Mouse (Mus musculus): ENCODE measurements around the gene Dhh. TPM values are rescaled to one million over a fixed set of nuclear protein-coding genes. Genes with fewer than 3 reads are reported as not detected.
"Not testable (repeated sequence)": the region's sequence is repeated elsewhere in the genome, so short reads cannot be mapped to it uniquely, and the experiment has no call there.

The Dhh gene
- 1 to 10 TPM in 1 of 2 experiments, under 1 TPM in 1; 0.75 to 1.5 TPM for total RNA-seq (2021)
- long read RNA-seq, experiment 1, full-length matches to known transcripts, result 2 of 3 reads
- long read RNA-seq, experiment 1, partial matches to known transcripts, result 0 of 3 reads
- long read RNA-seq, experiment 1, other reads (novel, unspliced or antisense), result 1 of 3 reads
- long read RNA-seq, experiment 2, full-length matches to known transcripts, result 2 of 2 reads
- long read RNA-seq, experiment 2, partial matches to known transcripts, result 0 of 2 reads
- long read RNA-seq, experiment 2, other reads (novel, unspliced or antisense), result 0 of 2 reads

DNA sequence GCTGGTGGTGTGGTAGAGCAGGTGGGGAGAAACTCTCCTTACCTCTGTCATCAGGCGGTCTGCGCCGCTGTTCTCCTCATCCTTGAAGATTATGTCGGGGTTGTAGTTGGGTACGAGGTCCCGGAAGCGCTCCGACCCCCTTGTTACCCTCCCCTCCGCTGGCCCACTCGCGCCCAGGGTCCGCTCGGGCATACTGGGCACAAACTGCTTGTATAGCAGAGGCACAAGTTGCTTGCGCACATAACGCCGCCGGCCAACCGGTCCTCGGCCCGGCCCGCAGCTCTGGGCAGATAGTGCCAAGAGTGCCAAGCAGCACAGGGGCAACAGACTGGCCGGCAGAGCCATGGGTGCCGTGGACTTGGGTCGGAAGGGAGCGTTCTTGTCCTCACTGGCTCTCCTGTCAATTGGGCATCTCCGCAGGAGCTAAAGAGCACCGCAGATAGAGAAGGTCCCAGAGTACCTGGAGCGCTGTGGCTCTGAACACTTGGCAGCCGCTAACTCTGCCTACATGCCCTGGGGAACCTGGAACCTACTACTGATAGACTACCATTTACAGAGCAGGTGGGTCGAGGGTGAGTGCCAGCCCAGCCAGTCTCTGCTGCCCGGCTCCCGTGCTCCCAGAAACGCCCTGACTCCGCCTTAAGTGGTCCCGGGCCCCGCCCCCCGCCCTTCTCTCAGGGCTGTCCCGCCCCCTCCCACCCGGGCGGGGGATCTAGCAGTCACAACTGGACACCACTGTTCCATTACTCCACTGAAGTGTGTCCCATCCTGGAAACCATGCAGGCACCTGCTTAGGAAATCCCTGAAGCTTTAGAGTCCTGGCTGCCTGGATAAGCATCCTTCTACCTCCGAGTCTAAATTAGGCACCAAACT, at the start of gene Dhh:
TSS of gene Dhh (minus strand) at position 613 of the 873 bp plus-strand sequence.
- DNase-seq (ENCODE audit: low spot score), result no peak

DNA sequence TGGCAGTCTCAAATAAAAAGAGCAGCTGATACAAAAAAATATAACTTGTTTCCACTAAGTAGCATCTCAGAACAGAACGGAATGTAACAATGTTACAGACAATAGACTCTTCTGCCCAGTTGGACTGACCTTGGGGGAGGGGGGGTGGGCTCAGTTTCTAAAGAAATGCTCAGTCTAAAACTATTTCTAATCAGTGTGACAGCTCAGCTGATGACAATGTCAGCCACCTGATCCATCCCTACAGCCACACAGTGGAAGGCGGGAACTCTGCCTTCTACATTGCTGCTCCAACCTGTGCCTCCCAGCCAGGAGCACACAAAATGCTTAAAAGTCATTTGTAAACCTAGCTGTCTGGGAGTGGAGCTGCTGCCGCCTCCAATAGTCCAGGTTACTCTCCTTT, 49.5 kb upstream of the Dhh start:
- no peak for DNase-seq (ENCODE audit: low spot score)

DNA sequence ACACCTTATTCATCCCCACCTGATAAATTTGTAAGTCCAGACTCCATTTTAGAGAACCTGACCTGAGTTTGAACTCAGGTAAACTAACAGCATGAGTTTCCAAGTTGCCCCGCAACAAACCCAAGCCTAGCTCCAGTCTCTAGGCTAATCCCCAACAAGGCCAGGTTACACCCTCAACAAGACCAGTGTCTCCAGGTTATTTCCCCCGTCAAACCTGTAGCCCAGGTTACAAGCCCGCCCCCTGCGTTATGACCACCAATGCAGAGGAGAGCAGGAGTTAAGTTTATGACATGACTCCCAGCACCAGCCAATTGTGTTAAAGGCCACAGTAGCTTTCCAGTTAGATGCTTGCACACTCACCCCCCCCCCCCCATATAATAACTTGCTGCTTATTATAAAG, 44.8 kb upstream of the Dhh start:
- DNase-seq (ENCODE audit: low spot score), result no peak

DNA sequence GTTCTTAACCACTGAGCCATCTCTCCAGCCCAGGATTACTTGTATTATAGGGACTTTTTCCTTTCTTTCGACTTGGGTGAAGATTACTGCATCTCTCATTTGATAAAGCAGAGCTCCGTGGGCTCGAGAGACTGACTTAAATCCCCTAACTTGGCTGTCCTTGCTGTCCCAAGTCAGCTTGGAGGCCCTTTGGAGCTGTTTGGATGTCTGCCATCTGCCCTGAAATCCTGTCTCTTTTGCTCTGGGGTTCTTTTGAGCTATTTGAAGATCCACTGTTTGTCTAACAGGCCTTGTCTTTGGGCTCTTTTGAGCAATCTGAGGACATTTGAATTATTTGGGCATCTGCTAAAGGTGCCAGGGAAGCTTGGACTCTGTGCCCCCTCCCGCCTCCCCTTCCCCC, 43.7 kb upstream of the Dhh start:
- DNase-seq (ENCODE audit: low spot score), result no peak

DNA sequence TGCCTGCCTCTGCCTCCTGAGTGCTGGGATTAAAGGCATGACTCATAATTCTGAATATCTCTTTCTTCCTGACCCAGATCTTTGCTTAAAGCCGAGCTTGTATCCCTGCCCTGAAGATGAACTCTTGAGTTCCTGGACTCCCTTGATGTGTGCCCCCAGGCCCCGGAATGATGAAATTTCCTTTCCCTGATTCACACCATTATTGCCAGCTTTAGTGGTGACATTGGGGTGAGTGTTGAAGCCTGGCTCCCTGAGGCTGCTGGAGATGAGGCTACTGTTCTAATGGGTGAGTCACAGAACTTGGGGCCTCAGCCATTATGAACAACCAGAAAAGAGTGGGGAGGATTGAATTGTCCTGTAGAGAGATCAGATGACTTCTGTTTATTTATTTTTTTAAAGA, 43.2 kb upstream of the Dhh start:
- DNase-seq (ENCODE audit: low spot score), result no peak

DNA sequence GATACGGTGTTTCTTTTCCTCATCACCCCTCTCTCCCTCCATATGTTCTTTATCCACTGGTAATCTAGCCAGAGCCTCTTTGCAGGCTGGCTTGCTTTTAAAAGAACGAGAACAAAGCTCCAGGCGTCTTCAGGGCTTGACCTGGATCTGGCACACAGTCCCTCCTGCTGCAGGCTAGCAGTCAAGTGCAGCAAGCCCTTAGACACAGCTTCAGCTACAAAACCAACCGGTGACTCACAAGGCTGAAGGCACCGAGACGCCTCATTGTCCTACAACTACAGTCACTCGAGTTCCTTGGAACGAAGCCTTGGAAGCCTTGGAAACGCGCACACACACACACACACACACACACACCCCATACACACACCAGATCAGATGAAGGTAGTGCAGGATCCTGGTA, 42.5 kb upstream of the Dhh start:
- DNase-seq (ENCODE audit: low spot score), result no peak

DNA sequence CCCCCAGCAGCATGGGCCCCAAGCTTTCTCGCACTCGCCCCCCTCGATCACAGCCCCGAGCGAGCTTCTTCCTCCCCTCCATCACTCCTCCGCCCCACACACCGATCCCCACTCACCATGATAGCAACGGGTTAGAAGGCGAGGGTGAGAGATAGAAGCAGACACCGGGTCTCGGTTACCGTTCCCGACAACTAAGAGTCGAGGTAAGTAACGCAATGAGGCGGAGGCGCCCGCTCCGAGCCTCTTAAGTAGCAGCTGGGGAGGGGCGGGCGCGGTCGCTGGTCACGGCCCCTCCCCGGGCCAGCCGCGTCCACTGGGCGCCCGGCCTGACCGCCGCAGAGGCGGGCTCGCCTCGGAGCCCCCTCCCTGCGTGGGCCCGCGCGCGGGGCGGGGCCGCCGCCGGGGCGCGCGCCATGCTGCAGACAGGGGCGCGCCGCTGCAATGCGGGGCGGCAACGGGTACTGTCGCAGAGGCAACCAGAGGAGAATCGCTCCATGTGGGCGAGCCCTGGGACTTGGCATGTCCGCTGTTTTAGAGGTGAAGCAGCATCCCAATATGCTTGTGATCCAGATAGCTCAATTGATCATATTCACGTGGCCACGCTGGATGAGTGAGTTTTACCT, 36.0 kb upstream of the Dhh start, which contains the start of gene Tuba1b:
TSS of gene Tuba1b (minus strand) at position 349 of the 623 bp plus-strand sequence.
- DNase-seq (ENCODE audit: low spot score), result peak; percentile 84

DNA sequence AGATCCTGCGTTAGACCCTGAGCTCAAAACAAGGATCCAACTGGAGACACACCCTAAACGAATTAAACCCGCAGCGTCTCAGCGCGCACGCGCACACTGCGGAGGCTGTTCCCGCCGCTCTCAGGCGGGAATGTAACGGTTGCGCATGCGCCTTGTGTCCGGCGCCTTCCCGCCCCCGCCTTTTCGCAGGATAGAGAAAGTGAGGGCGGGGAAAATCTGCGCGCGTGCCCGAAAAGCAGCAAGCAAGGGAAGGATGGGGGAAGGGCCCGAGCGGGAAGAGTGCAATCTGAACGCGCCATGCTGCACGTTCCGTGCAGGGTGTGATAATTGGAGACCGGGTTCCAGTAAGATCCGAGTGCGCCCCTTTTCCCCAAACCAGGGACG, 35.5 kb upstream of the Dhh start:
- DNase-seq (ENCODE audit: low spot score), result peak; percentile 92

DNA sequence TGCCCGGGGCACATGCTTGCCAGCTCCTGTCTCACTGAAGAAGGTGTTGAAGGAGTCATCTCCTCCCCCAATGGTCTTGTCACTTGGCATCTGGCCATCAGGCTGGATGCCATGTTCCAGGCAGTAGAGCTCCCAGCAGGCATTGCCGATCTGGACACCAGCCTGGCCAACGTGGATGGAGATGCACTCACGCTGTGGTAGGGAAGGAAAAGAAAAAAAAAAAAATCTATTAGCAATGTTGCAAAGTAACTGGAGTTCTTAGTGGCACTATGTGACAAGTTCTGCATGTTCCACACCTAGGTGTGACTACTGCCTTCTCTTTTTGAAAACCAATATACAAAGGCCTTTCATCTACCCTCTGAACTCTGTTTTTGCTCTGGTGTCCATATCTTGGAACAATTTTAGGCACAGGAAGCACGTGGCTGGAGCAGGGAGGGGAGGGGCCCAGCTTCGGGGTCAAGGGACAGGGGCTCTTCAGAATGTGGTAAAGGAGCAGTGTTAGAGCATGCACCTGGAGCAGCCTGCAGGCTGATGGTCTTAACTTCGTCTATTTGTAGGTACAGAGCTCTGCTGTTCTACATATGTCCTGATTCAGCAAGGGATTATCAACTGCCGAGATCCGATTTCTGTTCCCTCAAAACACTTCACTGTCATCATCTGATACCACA, 34.8 kb upstream of the Dhh start:
- not testable (repeated sequence) for DNase-seq (ENCODE audit: low spot score)

DNA sequence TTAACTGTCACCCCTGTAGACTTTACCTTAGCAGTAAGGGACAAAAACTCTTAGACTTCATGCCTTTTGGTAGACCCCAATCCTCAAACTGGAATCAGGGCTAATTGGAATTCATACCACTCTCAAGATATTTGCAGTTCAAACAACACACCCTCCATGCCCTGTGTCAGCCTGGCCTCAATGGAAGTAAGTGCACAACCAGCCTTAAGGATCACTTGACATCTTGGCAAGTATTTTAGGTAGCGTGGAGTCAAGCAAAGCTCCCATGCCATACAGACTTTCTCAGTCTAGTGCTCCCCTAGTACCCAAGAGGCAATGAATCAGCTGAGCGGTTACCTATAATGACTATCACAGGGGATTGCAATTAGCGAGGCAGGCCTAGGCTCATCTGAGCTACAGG, 32.7 kb upstream of the Dhh start:
- no peak for DNase-seq (ENCODE audit: low spot score)

DNA sequence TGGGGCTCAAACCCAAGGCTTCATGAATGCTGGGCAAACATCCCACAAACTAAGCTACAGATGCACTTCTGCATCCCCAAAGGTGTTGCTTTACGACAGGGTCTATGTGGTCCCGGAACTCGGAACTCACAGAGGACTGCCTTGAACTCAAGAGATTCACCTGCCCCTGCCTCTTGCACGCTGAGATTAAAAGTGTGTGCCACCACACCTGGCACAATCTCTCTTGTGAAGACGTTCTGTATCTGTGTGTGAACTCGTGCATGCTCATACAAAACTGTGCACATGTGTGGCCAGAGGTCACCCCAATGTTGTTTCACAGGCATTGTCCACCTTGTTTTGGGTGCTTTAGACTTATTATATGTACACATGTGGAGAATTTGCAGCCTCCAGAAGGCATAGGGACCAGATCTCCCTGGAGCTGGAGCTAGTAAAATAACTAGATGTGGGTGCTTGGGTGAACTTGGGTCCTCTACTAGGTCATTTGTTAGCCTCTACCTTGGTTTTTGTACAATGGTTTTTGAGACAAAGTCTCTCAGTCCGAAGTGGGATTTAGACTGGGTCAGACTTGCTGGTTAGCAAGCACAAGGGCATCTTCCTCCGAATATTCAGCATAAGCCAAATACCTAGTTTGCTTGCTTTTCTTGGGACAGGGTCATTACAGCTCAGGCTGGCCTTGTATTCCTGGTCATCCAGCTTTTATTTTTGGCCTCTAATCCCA, 31.8 kb upstream of the Dhh start:
- no peak for DNase-seq (ENCODE audit: low spot score)

DNA sequence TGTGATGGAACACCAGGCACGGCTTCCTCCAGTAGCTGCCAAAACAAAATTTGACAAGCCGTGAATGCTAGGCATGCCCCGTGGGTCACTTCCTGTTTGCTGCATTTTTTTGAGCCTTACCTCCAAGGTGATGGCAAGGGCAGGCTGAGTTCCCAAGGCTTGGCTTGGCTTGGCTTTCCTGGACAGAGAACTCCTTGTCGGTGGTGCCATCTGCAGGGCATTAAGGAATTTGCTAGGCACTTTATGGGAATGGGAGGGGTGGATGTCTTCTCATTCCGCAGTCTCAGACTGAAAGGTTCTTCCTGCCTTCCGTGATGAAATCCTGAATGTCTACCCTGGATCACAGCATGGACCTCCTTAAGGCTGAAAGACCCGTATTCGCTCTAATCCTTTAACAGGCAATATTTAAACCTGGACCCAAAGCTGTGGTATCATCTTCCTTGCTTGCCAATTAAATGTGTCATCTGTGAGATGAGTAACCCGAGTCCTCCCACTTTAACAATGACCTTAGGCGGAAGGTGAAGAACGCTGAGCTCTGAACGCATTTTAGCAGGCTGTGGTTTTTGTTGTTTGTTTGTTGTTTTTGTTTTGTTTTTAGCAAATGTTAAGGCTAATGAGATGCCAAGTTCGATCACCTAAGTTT, 30.4 kb upstream of the Dhh start:
- DNase-seq (ENCODE audit: low spot score), result peak; percentile 78

DNA sequence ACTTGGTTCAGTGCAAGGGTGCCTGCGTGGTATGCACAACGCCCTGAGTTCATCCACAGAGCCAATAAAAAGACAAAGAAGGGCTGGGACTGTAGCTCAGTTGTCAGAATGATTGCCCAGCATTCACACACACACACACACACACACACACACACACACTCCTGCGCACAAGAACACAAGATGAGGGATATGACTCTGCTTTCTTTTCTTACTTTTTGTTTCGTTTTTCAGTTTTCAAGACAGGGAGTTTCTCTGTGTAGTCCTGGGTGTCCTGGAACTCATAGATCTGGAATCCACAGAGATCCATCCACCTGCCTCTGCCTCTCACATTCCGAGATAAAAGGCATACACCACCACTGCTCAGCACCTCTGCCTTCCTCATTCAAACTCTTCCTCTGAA, 29.2 kb upstream of the Dhh start:
- DNase-seq (ENCODE audit: low spot score), result no peak

DNA sequence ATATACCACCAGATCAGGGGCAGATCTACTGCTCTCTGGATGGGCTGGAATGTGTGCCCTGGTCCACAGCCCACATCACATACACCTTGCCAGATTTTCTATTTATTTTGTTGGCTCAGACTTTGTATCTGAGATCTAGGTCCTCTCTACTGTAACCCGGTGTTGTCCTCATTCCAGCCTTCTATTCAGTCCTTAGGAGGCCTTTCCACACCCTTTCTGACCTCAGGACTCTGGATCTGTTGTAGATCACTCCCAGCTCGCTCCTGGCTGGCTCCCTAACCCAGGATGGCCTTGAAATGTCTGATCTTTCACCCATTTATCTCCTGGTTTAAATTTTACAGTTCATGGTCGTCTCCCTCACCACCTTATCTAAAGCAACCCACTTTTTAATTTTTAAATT, 26.3 kb upstream of the Dhh start:
- DNase-seq (ENCODE audit: low spot score), result no peak

DNA sequence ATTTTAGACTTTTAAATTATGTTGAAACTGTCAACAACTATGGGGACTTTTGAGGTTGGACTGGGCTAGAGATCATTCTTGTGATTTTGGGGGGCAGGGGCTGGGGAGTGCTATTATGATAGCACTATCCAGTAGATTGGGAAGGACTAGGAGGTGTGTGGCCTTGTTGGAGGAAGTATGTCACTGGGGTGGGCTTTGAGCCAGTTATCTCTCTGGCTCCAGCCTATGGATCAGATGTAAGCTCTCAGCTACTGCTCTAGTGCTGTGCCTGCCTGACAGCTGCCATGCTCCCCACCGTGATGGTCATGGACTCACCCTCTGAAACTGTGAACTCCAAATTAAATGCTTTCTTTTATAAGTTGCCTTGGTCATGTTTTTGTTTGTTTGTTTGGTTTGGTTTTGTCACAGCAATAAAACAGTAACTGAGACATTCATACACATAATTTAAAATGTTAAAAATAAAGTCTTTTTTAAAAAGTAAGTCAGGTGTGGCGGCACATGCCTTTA, 24.7 kb upstream of the Dhh start:
- no peak for DNase-seq (ENCODE audit: low spot score)

DNA sequence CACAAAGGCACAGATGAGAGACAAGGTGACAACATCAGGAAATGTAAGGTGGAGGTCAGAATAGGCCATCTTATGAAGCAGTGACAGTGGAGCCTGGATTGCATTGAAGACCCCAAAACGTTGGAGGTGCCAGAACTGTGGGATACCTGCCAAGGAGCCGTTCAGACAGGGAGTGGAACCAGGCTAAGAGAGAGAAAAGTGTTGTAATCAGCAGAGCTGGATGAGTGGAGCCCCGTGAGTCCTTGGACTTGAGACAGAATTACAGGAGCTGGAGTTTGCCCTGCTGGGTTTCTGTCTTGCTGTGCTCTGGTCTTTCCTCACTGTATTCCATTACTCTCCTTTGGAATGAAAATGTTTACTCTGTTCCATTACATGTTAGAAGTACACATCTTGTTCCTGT, 24.2 kb upstream of the Dhh start:
- DNase-seq (ENCODE audit: low spot score), result no peak

DNA sequence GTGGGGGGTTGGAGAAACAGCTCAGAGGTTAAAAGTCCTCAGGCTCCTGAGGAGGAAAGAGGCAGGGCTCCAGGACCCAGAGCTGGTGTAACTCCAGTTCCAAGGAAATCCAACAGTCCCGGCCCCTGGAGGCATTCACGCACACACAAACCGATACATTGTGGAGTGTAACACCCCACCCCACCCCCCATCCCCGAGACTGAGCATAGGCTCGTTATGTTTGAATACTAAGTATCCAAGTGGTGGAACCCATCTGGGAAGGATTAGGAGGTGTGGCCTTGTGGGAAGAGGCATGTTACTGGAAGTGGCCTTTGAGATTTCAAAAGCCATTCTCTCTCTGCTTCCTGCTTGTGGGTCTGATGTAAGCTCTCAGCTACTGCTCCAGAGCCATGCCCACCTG, 23.2 kb upstream of the Dhh start:
- DNase-seq (ENCODE audit: low spot score), result no peak

DNA sequence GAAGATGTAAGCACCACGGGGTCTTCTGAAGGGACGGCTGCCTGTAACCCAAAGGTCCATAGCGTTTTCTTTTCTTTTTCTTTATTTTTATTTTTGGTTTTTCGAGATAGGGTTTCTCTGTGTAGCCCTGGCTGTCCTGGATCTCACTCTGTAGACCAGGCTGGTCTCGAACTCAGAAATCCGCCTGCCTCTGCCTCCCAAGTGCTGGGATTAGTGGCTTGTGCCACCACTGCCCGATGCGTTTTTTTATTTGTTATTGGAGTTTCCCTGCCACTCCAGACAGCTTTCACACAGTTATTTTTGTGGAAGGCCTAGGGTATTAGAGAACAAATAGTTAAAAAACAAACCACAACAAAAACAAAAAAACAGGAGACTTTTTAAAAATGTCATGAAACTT, 20.2 kb upstream of the Dhh start:
- DNase-seq (ENCODE audit: low spot score), result not testable (repeated sequence)

DNA sequence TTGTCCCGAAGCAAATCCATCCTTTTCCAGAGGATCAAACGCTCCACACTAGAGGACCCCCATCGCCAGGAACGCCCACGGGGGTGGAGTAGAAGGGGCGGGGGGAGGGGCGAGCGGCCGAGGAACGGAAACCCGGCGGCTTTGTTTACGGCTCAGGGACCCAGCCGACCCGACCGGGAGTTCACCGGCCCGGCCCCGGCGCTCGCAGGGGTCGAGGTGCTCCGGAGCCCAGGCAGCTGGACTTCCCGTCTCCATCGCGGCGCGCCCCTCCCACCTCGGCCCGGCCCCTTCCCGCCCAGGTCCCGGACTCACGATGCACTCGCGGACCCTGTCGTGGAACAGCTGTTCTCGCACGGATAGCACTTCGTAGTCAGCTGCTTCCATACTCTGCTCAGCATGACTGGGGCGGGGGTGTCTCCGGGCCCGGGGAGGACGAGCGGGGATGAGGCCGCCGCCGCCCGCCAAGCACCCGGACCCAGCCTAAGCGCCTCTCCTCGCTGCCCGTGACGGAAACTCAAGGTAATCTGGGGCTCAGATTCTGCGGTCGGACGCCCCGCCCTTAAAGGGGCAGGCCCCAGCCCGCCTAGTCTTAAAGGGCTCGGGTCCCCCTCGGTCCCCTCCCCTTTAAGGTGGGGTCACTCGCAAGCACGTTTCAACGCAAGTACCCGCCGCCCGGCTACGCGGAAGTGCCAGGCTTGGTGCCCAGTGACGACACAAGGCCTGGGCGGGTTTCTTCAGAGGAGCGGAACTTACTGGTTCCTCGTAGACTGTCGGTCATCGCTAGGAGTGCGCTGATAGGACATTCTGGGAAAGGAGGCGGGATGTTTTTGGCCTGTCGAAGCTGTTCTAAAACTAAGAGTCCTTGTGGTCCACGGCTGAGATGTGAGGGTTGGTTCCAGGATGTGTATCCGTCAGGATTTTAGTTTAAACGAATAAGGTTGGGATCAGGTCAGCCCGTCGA, 19.5 kb upstream of the Dhh start, which contains the start of gene Lmbr1l:
TSS of gene Lmbr1l (minus strand) at position 694 of the 961 bp plus-strand sequence.
- peak; percentile 99 for DNase-seq (ENCODE audit: low spot score)
